Mouse (Mus musculus): Measurements from ENCODE around the gene 4931406P16Rik.
A peak's percentile ranks its signal among the peaks of the same experiment; 100 is the strongest.

The 4931406P16Rik gene

GRCm38 (mm10) chr7:34242176-34242575 lies 71.2 kb downstream of the 4931406P16Rik start:
- DNase-seq: no peak

GRCm38 (mm10) chr7:34238086-34238485 lies 75.3 kb downstream of the 4931406P16Rik start:
- no peak for DNase-seq

GRCm38 (mm10) chr7:34235602-34236001 lies 77.7 kb downstream of the 4931406P16Rik start:
- DNase-seq: no peak

- DNase-seq: no peak
These were observed 78.5 kb downstream of the 4931406P16Rik start for GRCm38 (mm10) chr7:34234610-34235561.

- DNase-seq: peak; percentile 98
These were observed 79.3 kb downstream of the 4931406P16Rik start for GRCm38 (mm10) chr7:34233909-34234609.

GRCm38 (mm10) chr7:34232785-34233725 lies 80.3 kb downstream of the 4931406P16Rik start:
- DNase-seq: no peak

GRCm38 (mm10) chr7:34230116-34230515 lies 83.2 kb downstream of the 4931406P16Rik start, which contains the start of gene Gpi1:
Gpi1 (minus strand) TSS chr7:34230336.
- peak; percentile 84 for DNase-seq

- DNase-seq: peak; percentile 67
These were observed 83.7 kb downstream of the 4931406P16Rik start for GRCm38 (mm10) chr7:34229691-34230111.

- DNase-seq: no peak
These were observed 84.2 kb downstream of the 4931406P16Rik start for GRCm38 (mm10) chr7:34229153-34229552.

GRCm38 (mm10) chr7:34228641-34229040 lies 84.7 kb downstream of the 4931406P16Rik start:
- peak; percentile 27 for DNase-seq

- DNase-seq: no peak
These were observed 86.5 kb downstream of the 4931406P16Rik start for GRCm38 (mm10) chr7:34226846-34227245.

GRCm38 (mm10) chr7:34226086-34226485 lies 87.3 kb downstream of the 4931406P16Rik start:
- DNase-seq: no peak

GRCm38 (mm10) chr7:34224308-34224707 lies 89.0 kb downstream of the 4931406P16Rik start:
- DNase-seq: no peak

- DNase-seq: no peak
These were observed 91.0 kb downstream of the 4931406P16Rik start for GRCm38 (mm10) chr7:34222340-34222739.

- no peak for DNase-seq
These were observed 91.6 kb downstream of the 4931406P16Rik start for GRCm38 (mm10) chr7:34221594-34222250.

- no peak for DNase-seq
These were observed 94.9 kb downstream of the 4931406P16Rik start for GRCm38 (mm10) chr7:34218496-34218895.

GRCm38 (mm10) chr7:34216474-34216873 lies 96.9 kb downstream of the 4931406P16Rik start:
- no peak for DNase-seq

GRCm38 (mm10) chr7:34215481-34215880 lies 97.9 kb downstream of the 4931406P16Rik start:
- no peak for DNase-seq

GRCm38 (mm10) chr7:34214644-34215043 lies 98.7 kb downstream of the 4931406P16Rik start:
- DNase-seq: no peak

GRCm38 (mm10) chr7:34213281-34213680 lies 100.1 kb downstream of the 4931406P16Rik start:
- DNase-seq: no peak

GRCm38 (mm10) chr7:34208027-34208745 lies 105.2 kb downstream of the 4931406P16Rik start:
- DNase-seq: no peak

Data from lung, postnatal 10 days (tissue).